Mouse (Mus musculus) lung, postnatal 36 days (tissue): ENCODE measurements around the gene Garnl3.

Experiments
- DNase-seq: peaks from one replicate; pipeline ENCODE4 v3.0.0; 2022; ENCODE audit warnings: mixed read lengths

Gene Garnl3

DNA sequence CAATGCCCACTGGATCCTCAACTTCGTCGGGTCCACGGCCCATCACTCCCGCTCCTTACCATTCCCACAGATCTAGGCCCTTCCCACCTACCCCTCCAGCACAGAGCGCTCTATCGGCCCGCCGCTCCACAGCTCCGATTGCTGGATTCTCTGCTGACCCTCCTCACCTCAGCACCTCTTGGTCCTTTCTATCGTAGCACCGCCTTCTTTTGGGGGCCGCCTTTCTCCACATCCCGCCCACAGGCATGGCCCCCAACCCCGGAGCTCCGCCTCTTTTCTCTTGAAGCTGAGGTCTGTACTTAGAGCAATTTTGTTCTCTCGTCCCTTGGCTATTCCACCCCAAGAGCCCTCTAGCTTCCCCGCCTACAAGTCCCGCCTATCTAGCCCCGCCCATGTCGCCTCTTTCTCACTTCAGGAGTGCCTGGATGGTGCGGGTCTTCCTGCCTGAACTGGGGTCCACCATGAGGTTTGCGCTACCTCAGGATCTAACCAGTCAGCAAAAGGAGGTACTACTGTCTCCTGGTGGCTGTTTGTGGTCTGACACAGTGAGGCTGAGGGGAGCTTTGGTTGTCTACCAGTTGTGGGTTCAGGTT lies at the start of gene Garnl3:
Gene Garnl3 (minus strand): TSS at position 155 of the 593 bp plus-strand sequence.
- DNase-seq, result peak; percentile 82

DNA sequence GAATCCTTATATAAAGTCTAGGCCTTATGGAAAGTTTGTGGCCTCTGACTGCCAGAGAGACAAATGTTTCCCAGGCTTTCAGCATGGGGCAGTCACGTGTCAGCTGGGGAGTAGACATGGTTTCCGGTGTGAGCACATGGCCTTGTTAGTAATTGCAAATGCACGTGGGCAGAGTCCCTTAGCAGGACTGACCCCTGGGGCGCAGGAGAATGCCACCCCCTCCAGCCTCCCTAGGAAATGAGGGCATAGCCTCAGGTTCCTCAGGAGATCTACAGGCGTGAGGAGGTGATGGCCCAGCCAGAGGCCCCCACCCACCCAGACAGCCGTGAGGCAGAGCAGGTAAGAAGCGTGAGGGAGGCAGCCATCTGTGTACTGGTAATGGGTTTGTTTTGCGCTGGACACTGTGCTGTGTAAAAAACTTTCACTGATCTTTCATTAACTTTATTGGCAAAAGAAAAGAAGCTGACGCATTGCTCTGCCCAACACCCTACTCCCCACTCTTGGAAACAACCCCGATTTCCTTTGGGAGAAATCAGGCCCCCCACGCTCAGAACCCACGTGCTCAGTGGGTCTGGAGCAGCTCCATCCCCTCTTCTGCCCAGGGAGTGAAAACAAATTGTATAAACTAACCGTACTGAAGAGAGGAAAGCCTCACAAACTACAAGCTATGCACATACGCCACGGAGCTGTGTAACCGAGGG lies 48.6 kb upstream of the Garnl3 start:
- peak; percentile 62 for DNase-seq

DNA sequence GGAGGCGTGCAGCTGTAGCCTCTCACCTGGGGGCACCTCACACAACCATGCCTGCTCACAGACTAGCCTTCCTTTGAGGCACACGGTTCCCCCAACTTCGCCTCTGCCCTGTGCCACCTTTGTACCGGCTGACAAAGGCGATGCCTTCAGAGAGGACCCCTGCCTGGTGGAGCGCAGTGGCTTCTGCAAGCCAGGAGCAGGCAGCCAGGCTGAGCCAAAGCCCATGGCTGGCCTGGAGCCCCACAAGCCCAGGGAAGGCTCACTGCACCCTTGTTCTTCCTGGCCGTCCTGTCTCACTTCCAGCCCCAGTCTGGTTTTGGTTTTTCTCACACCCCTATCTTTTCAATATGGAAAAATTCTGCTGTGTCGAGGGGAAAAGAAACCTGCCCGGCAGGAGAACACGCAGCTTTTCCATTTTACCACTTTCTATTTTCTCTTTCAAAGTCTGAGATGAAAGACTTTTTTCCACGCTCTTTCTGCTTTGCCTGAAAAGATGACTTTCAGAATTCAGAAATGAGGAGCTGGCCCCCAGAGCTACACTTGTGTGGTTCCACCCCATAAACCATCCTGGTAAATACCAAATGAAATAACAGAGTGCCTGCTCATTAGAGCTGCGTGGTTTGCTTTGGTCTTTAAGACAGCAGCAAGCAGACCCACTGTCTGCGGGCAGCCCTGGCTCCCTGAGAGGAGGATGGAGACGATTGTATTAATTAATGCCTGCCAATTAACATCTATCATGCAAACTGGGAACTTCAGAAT lies 47.9 kb upstream of the Garnl3 start:
- no peak for DNase-seq

DNA sequence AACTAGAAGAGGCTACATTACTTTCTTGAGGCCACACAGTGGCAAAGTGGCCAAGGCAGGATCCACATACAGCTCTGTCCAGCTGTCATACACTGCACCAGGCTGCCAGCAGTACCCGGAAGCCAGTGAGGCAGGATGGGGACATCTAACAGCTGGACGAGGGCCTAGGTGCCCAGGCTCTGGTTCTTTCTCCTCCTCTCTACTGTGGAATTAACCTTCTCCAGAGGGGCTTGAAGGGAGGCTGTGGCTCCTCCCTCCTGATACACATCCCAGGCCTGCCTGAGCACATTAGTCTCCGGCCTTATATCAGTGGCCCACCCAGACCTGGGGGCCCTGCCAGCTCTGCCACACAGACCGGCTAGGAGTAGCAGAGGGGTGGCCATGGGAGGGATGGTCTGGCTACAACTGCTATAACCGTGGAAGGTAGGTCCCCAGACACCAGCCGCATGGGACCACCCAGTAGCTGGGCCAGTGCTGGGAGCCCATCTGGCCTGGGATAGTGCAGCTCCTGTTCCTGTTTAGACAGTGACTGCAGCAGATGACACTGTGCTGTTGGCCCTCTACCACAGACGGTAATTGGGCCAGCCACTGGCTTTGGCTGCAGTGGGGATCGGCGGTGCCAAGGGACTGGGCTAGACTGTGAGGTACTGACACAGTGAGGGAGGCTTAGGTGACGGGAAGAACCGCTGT lies 46.9 kb upstream of the Garnl3 start:
- no peak for DNase-seq

DNA sequence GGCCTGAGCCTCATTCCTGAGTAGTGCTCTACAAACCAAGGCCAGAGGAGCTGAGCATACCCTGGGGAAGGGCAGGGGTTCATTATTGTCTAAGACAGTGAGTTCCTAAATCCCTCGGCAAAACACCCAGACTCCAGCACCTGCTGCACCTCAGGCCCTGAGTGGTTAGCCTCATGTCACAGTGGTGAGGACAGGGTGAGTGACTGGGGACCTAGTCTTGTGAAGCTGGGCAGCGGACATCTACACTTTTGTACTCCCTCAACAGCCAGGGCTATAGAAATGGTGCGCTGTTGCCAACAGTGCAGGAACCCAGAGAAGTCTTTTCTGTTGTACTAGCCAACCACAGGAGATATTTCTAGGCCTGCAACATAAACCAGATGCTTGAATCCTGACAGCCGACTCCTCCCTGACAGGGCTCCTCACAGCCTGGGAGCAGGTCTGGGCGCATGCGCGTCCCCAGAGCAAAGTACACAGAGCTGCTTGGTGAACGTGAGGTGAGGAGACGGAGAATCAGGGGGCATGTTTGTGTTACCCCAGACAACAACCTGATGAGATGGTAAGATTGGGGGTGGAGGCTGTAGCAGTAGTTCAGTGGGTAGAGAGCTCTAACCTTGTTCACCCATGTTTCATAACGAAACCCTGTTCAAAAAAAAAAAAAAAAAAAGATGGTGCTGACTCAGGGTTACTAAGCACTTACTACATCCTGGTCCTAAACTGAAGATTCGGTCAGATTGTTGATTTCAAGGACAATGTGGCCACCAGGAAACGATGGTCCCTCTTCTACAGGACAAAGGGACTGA lies 46.2 kb upstream of the Garnl3 start:
- DNase-seq, result no peak

DNA sequence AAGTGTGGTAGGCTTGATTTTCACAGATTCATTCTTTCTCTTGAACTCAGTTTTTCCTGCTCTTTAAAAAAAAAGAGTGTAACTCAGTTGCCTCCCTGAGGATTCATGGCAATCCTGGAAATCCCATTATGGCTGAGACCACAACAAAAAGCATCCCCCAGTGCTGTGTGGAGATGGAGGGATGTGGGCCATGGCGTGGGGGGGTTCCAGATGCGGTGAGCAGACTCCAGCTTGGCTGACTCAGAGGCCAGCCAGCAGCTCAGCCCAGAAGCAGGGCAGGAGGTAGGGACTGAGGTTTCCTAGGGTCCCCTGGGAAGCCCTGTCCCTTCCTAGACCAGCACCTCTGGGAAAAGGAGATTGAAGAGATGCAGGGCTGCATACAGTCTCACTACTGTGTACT lies 45.5 kb upstream of the Garnl3 start:
- DNase-seq, result no peak

DNA sequence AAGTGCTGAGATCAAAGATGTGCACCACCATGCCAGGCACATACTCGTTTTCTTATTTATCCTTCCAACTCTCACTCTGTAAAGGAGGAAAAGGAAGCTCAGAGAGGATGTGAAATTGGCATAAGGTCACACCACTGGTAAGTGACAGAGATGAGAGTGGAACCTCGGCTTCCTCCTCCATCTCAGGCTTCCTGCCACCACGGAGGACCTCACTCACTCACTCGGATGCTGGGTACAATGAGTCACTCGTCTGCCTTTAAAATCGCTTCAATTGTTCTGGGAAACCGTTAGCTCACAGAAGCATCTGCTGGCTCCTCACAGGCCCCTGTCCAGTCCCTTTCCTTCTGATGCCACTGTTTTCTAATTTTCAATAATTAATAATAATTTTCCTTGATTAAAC lies 45.1 kb upstream of the Garnl3 start:
- no peak for DNase-seq

DNA sequence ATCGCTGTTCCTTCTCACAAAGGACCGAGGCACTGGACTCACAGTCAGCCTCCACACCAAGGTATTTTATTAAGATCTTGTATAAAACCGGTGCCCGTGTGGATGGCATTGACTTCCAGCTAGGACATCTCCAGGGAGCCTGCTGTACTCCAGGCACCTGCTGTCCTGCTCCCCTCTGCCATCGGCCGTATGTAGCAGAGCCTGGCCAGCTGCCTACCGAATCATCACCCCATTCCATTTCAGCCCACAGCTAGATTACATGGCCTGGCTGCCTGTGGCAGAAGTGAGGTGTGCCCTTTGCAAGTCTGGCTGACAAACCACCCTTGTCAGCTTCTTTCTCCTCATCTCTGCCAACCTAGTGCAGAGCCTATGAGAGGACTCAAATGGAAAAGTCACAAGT lies 42.2 kb upstream of the Garnl3 start:
- DNase-seq, result no peak

DNA sequence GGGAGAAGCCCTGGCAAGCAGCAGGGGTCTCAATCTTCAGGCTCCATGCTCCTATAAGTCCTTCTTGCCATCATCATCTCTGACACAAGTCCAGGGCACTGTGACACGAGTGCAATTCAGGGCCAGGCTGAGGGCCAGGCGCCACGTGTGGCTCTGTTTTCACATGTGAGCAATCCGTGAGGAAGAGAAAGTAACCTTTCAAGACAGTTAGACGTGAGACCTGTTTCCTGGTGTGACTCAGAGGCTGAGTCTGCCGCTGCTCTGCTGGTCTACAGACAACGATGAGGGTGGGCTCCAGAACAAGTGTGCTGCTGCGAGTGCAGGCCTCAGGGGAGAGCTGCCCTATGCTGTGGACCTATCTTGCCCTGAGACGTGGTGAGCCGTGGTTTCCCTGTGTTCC lies 41.7 kb upstream of the Garnl3 start:
- DNase-seq, result no peak

DNA sequence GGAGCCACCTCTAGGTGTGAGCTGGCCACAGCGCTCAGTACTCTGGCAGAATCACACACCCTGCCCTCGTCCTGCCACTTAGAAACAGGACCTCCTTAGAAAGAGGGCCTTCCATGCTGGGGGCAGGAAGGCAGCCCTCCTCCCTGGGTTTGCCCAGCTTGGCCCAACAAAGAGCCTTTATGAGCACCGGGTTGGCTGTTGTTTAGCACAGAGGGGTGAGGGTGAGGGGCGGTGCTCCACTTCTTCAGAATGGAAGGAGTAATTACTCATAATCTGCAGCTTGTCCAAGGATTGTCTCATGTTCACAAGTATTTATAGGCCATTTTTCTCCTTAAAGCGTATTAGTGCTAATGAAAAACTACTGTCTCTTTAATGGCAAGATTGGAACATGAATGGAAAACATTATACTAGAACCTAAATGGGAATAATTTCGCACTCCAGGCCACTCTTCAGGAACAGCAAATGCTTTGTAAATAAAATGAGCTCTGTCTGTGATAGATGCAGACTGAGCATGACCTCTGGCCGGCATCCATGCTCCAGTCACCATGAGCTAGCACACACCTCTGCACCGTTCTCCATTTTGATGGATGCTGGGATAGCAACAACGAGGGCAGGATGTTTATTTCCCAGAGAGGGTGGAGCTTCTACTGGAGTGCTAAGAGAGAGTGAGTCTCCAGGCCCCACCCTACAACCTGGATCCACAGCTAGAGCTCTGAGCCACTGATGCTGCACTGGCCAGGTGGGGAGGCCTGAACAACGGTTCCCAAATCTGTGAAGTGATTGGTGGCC lies 39.5 kb upstream of the Garnl3 start:
- DNase-seq, result no peak

DNA sequence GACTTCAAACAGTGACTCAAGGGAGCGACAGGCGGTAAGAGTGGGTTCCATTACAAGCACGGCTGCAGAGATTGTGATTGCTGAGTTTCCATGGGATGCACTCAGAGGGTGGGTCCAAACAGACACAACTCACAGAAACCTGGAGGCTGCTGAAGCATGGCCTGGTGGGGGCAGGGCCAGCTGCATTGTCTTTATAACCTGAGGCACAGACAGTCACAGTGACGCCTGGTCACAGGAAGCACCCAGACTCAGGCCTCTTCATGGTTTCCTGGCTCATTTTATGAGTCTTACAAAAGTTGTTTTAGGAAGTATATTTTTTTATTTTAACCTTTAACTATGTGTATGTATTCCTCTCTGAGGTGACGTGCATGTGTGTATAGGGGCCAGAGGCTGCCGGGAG lies 38.0 kb upstream of the Garnl3 start:
- no peak for DNase-seq

DNA sequence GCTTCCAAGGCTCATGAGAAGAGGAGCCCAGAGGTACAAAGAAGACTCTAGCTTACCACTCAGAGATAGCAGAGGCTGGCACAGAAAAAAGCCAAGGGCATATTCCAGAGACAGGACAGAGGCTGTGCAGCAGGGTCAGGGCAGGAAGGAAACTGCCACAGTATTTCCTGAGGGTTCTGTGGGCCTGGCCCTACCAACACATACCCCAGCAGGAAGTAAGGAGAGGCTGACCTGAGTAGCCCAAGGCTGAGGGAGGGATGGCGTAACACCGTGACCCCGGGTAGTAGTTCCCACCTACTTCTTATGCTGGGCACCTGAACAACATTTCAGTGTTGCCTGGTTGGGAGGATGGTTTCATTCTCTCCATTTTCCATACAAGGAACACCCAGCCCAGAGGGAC lies 35.6 kb upstream of the Garnl3 start:
- no peak for DNase-seq

DNA sequence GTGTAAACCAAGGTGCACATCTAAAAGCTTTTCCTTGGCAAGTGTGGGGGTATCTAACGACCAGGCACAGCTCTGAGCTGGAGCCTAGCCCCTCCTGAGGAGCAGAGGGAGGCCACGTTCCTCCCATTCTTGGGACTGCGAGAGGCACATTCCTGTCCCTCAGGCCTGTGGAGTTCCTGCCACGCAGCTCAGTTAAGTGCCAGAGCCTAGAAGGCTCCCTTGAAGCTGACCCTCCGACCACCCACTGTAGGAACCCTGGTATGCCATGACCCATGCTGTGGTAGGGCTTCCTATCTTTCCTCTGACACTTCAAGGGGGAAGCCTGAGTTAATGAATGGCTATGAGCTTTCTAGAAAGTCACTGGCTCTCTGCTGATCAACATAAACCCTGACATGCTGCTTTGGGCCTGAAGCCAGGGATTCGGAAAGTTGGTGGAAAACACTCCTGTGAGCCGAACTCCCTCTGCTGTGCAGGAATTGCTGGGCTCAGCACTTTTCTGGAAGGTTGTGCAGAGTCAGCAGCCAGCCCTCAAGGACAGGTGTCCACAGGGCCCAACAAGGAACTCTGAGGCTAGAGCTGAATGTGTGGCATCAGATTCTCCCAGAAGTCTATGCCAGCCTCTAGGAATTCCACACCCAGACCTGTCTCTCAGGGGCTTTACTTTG lies 34.4 kb upstream of the Garnl3 start:
- DNase-seq, result no peak

DNA sequence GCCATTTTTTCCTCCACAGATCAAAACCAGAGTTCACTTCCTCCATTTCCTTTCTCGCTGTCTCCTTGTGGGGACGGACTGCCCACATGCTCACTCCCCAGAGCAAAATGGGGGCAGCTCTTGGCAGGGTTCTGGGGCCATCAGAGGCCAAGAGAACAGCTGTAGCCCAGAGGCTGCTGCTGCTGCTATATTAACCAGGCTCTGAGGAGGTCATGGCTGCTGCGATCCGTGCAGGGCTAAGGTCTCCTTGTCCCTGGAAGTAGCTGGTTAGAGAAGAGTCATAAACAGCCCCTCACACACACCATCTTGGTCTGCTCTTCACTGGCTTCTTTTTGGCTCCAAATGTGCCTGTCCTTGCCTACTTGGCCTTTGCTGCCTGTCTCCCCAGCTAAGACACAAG lies 33.8 kb upstream of the Garnl3 start:
- no peak for DNase-seq

DNA sequence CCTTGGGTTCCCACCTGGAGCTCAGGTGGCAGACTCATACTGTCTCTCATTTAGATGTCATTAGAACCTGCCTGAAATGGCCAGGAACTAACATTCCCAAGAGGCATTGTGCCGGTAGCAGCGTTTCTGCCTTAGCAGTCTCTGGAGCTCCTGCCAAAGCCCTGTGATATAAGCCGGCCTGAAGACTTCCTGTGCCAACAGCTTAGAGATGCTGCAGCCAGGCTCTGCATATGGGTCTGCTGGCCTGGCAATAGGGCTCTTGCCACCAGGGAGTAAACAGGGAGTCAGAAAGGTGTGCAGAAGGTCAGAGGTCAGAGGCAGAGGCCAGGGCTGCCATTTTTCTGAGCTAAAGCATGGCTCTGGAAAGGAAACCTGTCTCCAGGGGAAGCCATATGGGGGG lies 33.2 kb upstream of the Garnl3 start:
- DNase-seq, result no peak

DNA sequence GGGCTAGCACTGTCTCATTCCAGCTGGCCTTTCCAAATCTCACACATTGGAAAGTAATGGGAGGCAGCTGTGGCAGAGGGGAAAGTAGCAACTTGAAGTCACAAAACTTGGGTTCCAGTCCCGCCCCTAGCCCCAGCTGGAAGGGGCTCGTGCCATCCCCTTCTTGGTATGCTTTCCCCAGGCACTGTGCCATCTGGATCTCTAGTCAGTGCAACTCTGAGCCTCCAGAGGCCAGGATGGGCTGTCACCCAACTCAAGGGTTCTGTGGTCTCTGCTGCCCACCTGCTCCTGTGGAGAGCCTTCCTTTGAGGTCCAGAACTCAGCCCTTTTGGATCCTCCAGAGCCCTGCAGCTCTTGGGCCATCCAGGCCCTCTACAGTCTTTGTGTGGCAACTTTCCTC lies 30.7 kb upstream of the Garnl3 start:
- DNase-seq, result no peak

DNA sequence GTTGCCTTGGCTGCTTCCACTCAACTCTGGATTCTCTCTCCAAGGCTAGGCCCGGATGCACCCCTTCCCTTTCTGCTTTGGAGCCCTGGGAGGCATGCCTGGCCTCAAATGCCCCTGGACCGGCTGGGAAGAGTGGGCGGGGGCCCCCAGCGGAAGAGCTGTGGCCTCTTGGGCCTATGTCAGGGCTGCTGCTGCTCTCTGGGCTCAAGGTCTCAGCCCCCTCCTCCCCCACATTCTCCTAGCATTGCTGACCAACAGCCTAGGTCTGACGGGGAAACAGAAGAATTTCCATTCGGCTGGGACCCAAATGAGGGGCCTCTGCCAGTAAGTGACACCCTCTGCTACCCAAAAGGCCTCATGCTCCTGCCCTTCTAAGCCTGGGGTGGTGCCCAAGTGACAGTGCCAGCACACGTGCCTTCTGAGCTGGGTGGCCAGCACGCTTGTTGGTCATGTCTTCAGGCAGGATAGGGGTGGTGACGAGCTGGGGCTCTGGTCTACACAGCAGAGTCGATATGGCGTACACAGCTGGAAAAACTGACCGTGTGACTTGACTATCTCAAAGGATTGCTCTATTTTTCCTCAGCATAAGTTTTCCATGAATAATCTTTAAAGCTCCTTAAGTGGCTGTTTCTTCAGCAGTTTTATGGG lies 29.0 kb upstream of the Garnl3 start:
- peak; percentile 44 for DNase-seq

DNA sequence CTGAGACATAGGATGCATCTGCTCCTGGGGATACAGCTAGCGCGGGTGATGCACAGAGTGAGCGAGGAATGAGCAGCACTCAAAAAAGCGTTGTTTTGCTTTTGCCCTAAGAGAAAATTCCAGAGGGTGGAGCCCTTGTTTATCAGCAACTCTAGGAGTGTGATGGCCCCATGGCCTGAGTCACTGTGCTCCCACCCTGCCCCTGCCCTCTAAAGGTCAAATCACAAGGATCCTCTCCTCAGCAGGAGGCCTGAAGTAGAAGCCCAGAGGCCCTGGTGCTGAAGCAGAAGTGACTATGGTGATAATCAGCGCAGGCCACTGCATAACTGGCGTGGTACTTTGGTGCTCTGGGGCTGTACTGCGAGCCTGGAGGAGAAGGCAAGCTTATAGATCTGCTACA lies 28.1 kb upstream of the Garnl3 start:
- DNase-seq, result no peak

DNA sequence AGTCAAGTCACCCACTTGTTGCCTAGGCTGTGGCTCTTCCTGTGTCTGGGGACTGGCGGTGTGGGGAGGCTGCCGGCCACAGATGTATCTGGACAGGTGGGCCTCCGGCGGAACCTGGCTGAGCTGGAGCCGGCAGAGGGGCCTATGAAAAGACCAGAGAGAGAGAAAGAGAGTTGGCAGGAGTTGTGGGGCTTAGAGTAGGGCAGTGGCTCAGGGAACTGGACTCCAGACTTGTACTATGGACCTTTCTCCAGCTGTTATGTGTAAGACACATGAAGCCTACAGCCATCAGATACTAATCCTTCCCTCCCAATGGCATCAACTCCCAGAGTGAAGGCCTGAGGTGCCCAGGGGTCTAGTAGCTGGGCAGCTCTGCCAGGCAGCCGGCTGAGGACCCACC lies 27.4 kb upstream of the Garnl3 start:
- DNase-seq, result no peak

DNA sequence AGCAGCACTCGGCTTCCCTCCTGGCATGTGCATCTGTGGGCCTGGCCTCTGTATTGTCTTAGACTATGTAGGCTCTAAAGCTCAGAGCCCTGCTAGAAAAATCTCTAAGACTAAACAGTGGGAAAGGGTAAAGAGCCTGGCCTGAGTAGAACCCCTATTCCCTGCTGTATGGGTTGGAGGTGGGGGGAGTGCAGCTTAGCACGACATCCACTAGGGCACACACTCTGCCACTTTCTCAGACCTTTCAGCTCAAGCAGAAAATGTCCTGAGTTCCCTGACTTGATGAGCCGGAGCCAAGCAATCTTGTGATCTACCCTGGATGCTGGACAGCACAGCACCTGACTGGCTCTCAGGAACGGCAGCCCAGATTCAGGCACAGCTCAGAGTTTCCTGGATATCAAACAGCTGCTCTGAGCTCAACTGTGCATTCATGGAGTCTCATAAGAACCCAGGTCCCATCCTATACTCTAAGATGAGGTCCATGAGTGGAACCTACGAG lies 24.9 kb upstream of the Garnl3 start:
- DNase-seq, result no peak
